Mouse (Mus musculus) frontal cortex, postnatal 14 days (tissue): ENCODE measurements around the gene Dnajc21.
"Not testable (repeated sequence)": the region's sequence is repeated elsewhere in the genome, so short reads cannot be mapped to it uniquely, and the experiment has no call there.

Experiments
- DNase-seq, 2 experiments: peaks; one replicate each; pipeline ENCODE4 v3.0.0; 2022; ENCODE audit warnings: low spot score in 2 of 2

Dnajc21 gene

GRCm38 (mm10) chr15:10470151-10470831 is at the start of gene Dnajc21:
TSS of gene Dnajc21 (minus strand) at chr15:10470516.
- peak; percentile 49 to 65 for DNase-seq

- no peak for DNase-seq
Measured at GRCm38 (mm10) chr15:10515166-10515565, 44.9 kb upstream of the Dnajc21 start.

DNA sequence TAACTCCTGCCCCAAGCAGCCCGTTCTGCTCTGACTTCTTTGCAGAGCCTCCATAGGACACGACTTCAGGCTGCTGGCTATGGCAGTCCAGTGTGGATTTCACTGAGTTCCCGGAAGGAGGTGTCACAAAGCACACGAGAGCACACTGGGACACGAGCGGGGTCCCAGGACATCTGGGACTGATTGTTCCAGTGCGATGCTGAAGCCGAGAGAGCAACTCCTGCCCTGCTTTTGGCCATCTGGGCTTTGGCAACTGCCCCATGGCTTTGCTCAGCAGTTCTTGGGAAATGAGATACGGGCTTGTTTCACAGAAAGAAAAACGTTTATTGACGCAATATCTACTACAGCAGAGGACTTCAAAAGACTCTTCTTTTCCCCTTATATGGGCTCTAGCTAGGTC is 35.8 kb upstream of the Dnajc21 start:
- no peak for DNase-seq

DNA sequence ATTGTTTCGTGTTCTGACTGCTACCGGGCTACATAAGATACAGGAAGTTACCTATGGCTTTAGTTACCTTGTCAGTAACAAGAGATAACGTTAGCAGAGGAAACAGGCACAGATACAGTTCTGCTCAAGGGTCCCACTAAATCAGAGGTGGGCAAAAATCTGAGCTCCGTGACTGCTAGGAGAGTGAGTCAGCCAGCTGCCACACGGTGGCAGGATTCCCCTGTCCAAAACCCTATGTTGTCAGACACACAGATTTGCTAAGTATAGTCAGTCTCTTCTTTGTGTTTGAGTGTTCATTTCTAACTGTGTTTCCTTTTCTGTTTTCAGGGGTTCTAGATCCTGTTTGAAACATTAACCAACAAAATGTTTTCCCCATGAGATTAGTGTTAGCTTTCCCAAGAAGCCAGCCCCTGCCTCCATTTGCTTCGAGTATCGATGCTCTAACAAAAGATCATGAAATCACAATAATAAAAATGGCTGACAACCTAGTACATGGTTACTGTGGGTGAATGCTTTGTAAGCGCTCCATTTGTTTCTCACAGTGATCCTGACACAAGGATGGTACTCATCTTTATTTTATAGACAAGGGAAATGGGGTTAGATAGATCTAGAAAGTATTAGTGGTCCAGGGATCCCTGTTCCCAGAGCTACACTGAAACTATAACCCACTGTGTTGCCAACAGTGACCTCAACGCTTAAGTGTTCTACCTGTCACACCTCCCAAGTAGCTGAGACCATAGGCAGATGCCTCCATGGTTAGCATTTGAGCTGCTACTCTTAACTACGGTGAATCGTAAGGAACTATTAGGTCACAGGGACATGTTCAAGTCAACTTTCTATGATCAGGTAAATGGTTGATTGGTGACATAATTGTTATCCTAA is 30.8 kb upstream of the Dnajc21 start:
- peak; percentile 12 to 45 for DNase-seq

GRCm38 (mm10) chr15:10500035-10500434 is 29.7 kb upstream of the Dnajc21 start:
- no peak for DNase-seq

GRCm38 (mm10) chr15:10499593-10499992 is 29.3 kb upstream of the Dnajc21 start:
- no peak for DNase-seq

GRCm38 (mm10) chr15:10496696-10497095 is 26.4 kb upstream of the Dnajc21 start:
- not testable (repeated sequence) for DNase-seq

DNA sequence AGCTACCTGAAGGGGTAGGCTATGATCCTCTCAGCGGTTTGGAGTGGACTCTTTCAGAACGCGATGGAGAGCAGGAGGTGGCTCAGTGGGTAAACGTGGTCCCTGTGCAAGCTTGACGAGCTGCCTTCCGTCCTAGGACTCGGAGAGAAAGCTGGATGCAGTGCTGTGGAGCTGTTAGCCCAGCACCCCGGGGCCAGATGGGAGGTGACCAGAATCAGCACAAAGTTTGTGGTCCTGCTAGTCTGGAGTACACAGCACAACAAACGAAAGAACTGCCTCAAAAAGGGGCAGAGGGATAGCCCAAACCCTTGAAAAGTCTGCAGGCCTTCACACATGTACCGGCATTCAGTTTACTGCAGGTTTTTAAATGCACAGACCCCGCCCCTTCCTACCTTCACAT is 25.6 kb upstream of the Dnajc21 start:
- DNase-seq = no peak

DNA sequence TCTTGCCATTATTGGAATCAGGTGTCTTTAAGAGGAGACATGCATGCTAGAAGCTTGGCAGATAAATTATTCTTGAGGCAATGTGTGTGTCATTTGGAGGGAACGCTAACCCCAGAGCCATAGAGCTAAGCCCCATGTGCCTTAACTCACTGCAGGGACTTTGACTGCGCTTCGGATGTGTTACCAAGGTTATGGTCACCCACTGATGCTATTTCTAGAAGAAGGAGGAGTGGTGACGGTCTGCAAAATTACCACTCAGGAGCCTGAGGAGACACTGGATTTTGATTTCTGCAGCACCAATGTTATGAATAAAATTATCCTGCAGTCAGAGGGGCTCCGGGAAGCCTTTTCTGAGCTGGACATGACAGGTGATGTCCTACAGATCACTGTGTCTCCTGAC is 19.8 kb upstream of the Dnajc21 start:
- DNase-seq = peak in 1 of 2 experiments; percentile 13

DNA sequence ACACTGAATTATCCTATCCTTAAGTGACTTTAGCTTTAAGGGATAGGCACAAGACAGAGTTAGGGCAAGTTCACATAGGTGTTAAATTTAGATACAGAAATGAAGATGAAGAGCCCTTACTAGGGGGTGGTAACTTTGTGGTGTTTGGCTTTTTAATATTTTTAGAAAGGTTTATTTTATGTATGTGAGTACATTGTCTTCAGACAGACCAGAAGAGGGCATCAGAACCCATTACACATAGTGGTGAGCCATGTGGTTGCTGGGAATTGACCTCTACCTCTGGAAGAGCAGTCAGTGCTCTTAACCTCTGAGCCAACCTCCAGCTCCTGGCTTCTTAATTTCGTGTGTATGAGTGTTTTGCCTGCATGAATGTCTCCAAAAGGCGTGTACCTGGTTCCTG is 16.9 kb upstream of the Dnajc21 start:
- DNase-seq = no peak

DNA sequence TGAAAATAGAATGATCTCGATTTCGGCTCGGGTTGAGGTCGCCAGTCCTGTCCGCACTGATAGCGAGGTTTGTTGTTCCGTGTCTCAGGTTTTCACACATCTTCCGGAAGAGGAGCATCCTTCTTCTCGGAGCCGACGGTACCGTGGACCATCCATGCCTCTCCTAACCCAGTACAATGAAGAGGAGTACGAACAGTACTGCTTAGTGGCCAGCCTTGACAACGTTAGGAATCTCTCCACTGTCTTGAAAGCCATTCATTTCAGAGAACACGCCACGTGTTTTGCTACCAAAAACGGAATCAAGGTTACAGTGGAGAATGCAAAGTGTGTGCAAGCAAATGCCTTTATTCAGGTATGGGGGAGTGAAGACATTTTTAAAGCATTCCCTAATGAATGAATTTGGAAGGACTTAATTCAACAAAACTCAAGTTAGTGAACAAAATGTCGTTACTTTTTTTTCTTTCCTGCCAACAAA is 16.1 kb upstream of the Dnajc21 start:
- no peak for DNase-seq

DNA sequence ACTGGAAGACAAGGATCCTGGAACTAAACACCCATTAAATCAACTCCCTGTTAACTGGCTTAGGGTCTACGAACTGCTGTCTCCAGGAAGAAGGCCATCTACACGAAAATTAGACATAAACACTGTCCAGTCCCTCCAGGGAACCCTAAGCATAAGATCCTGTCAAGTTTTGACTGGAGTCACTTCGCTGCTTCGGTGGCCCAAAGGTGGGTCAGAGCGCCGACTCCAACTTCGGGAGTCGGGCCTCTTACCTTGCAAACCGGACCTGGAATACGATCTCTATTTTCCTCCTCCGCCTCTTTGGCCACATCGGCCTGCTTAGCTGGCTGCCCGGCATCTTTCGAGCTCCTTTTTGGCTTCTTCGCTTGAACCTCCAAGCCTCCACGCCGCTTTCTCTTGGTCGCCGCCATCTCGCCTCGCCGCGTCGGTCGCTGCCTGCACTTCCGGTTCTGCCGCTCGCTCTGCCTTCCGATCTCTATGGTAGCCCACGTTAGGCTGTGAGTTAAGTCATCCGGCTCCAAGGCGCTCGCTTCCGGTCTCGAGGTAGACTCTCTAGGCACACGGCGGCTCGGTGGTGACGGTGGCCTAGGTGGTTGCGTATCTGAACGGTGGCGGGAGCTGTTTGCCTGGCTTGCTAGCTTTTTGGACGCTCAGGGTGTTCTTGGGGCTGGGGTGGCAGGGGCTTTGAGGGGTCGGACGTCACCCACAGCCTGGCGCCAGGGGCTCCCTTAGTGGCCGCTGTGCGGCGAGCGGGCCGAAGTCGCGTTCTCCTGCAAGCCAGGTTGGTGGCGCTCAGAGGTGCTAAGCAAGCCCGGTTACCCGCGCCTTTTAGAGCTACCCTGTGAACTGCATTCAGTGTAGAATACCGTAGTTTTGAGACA is 15.4 kb upstream of the Dnajc21 start, which contains the start of the genes Brix1 and Rad1:
TSS of gene Brix1 (minus strand) at position 464 of the 881 bp plus-strand sequence.
TSS of gene Rad1 (plus strand) at position 535 of the 881 bp plus-strand sequence.
- DNase-seq = peak; percentile 89 to 91

DNA sequence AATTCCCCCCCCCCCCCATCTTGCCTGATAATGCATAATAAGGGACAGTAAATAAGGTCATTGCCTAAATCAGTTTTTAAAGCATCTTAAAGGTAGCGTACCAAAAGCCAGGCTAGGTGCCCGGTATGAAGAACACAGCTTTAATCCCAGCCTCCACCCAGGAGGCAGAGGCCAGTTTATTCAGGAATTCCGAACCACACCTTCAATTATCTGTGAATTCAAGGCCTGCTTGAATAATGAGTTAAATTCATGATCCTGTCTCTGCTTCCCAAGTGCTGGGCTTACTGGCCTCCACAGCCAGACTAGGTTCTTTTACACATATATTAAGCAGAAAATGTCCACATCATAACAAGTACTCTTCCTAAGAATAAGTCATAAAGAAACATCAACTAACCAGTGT is 625 bp upstream of the Dnajc21 start:
- no peak for DNase-seq

GRCm38 (mm10) chr15:10469641-10470150 is 620 bp downstream of the Dnajc21 start:
- peak; percentile 8 to 21 for DNase-seq

DNA sequence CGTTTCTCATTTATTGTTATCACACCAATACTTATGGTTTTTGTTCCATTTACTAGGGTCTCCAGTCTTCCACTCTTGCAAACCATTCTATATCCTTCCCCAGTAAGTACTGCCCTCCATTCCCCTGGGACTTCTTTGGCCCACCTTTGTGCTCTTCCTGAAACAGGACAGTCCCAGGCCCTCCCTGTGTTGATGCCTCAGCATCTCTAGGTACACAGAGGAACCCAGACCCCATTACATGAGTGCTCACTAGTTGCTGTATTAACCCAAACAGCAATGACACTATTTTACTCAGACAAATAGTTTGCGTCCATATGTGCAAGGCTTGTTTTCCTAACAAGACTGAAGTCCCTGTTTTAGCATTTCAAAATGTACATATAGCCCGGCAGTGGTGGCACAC is 1.6 kb downstream of the Dnajc21 start:
- DNase-seq = no peak

DNA sequence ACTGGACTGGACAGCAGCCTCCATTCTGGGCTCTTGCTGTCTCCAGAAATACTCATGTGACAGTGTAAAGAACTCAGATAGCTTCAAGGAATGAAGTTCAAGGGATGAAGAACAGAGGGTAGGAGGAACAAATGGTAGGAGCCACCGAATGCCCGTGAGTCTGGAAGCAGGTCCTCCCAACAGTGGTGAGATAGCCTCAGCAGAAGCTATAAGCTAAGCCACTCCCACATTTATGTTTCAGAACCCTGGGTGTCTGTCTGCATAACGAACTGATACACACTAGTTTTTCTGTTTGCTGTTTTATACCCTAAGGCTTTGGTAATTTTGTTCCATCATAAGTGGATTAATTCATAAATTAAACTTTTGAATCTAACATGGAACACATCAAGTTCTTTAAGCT is 5.6 kb downstream of the Dnajc21 start:
- no peak for DNase-seq

- DNase-seq = no peak
Measured at GRCm38 (mm10) chr15:10463555-10463954, 6.8 kb downstream of the Dnajc21 start.

DNA sequence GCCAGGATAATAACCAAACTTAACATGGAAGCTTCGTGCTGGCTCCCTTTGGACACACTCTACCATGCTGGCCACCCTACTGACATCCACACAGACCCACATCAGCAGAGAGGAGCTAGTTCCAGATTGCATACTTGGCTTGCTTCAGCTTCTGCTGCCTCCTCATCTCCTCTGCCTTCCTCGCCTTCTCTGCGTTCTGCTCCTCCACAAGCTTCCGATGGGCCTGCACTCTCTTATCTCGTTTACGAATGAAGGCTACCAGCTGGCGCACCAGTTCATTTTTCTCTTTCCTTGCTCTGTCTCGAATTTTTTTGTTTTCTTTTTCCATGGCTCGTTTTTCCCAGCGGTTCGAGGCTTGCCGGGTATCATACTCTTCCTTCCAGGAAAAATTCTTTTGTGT is 9.3 kb downstream of the Dnajc21 start:
- no peak for DNase-seq

DNA sequence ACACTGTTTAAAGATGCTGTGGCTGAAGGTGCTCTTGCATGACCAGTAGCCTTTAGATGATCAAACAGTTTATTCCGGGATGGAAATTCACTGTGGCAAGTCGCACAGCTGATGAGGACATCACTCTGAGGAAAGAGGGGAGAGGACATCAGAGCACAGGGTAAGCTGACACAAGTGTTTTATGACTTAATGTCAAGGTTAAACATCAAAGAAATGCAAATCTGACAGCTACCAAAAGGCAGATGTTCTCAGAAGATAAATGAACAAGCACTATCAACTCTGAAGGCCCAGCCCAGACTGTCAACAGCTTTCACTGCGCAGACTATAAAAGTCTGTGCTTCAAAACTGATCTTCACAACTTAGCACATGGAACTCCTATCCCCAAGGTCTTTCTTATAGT is 23.2 kb downstream of the Dnajc21 start:
- DNase-seq = no peak

- DNase-seq = no peak
Measured at GRCm38 (mm10) chr15:10442275-10442674, 28.0 kb downstream of the Dnajc21 start.

GRCm38 (mm10) chr15:10441493-10441892 is 28.8 kb downstream of the Dnajc21 start:
- no peak for DNase-seq

DNA sequence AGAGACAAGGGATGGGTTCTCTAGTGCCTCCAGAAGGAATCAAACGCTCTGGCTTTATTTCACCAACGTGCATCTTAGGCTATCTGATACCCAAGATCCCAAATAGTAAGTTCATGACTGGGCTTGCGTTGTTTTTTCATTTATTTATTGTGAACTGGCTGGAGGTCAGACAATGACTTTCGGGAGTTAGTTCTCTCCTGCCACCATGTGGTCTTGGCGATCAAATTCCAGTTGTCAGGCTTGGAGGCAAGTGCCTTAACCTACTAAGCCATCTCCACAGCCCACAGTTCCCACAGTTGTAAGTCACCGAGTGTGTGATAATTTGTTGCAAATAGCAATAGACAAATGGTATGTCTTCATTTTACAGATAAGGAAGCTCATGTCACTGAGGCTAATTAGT is 30.4 kb downstream of the Dnajc21 start:
- no peak for DNase-seq
